Mouse (Mus musculus): ENCODE measurements at regions not wholly inside any gene's neighbourhood (a gene's known extent, or its start where the extent isn't known, plus 50 kb on each side); places are given as distances from the start of the nearest gene placed in this dataset.

DNA sequence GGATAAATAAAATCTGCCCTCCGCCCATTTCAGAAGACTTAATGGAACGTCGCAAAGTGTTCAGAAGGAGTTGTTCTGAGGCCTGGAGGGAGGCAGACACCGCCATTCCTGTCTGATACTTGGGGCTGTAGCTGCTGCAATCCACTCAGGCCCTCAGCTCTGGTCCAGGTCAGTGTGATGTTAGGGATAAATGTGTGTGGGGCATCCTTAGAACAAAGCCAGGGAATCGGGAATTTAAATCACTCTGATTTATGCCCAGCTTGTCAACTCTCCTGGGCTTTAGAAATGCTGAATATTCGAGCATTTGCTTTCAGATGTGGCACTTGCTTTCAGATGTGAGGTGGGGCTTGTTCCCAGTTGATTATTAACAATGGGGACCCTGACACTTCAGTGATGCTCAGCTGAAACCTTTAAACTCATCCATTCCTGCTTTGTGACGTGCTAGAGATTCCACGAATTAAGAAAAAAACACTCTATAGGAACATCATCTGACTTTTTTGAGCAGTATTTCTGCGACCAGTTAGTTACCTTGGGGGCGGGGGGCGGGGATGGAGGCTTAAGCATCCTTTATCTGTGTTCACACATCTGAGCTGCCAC is 122.1 kb upstream of the Npvf start:
- H3K4me3 ChIP-seq (replicated peaks; ENCODE audit: low read depth, low read length), result no peak overlapping the region
- no peaks in the 10 kb centered on the region for H3K9me3 ChIP-seq (replicated peaks; ENCODE audit: low read length)
- ATAC-seq (replicated peaks; ENCODE audit: low FRiP score, low read depth) (no peak), DNase-seq (ENCODE audit: low spot score) (no peak)
- H3K27ac ChIP-seq, result no peak overlapping the region
- TF ChIP-seq CTCF (IDR thresholded peaks at IDR 0.05; ENCODE audit: low read depth), result no peak
- WGBS, result 57% methylated on average over 11 of the region's 11 CpGs
- H3K36me3 ChIP-seq (ENCODE audit: insufficient read depth, low read length), result no peaks in the 10 kb centered on the region
- no peak overlapping the region for H3K9ac ChIP-seq (ENCODE audit: low read depth, low read length)
- 0 out of 2 replicates have a peak, but pooled peaks cover 7% of the 10 kb centered on the region for H3K4me1 ChIP-seq (replicated peaks; ENCODE audit: insufficient read depth, low read length)
- H3K4me2 ChIP-seq (ENCODE audit: low read length), result no peak overlapping the region
- no peaks in the 10 kb centered on the region for H3K27me3 ChIP-seq (ENCODE audit: insufficient read depth, low read length)

DNA sequence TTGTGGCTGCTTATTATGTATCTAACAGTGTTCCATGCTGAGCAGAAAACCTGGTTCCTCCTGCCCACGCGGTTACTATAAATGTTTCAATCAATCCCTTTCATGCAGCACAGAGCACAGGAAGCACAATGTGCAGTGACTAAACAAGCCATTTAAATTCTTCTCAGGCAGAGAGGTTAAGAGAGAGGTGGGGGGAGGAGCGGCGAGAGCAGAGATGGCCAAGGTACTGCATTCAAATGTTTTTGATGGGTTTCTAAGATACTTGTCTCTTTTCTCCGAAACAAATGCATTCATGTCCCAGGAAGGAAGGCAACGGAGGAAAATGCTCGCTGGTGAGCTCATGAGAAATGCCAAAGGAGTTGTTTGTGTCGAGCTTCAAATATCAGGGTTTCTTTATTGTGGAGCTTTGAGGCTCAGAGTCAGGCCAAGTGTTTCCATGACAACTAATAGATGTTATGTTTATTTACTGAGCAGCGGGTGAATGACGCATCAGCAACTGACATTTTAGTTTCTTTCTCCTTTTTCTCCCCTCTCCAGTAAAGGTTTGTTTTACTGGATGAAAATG is 122.8 kb upstream of the Npvf start:
- WGBS, result 8% methylated on average over 10 of the region's 10 CpGs
- TF ChIP-seq CTCF (IDR thresholded peaks at IDR 0.05; ENCODE audit: low read depth), result no peak

DNA sequence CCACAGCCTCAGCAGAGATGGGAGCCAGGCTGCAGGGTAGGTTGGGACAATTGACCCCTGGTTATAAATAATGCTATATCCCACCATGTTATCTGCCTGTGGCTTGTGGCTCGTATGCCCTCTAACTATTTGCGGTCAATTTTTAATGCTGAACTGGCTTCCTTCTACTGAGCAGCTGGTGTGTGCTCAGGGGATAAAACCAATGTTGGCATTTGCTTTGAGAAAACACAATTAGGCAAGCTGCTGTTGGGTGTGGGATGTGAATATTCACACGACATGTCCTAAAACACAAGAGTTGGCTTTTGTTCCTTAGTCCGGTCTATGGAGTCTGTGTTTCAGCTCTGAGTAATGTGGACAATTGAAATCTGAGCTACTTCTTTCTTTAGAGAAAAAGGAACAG is 123.6 kb upstream of the Npvf start:
- 0 out of 2 replicates have a peak, but pooled peaks cover 7% of the 10 kb centered on the region for H3K4me1 ChIP-seq (replicated peaks; ENCODE audit: insufficient read depth, low read length)
- 57% methylated on average over 4 of the region's 4 CpGs for WGBS
- no peak overlapping the region for H3K9ac ChIP-seq (ENCODE audit: low read depth, low read length)
- H3K27ac ChIP-seq, result no peak overlapping the region
- no peaks in the 10 kb centered on the region for H3K27me3 ChIP-seq (ENCODE audit: insufficient read depth, low read length)
- H3K4me2 ChIP-seq (ENCODE audit: low read length), result no peak overlapping the region
- no peaks in the 10 kb centered on the region for H3K36me3 ChIP-seq (ENCODE audit: insufficient read depth, low read length)
- H3K9me3 ChIP-seq (replicated peaks; ENCODE audit: low read length), result no peaks in the 10 kb centered on the region
- DNase-seq (ENCODE audit: low spot score) (peak; percentile 28), ATAC-seq (replicated peaks; ENCODE audit: low FRiP score, low read depth) (no peak)
- no peak overlapping the region for H3K4me3 ChIP-seq (replicated peaks; ENCODE audit: low read depth, low read length)
- TF ChIP-seq CTCF (IDR thresholded peaks at IDR 0.05; ENCODE audit: low read depth), result no peak

More for the DNA sequence above, 122.8 kb upstream of the Npvf start:
- Histone ChIP-seq H3K4me3 (replicated peaks; ENCODE audit: low read depth, low read length) (no peak overlapping the region), H3K27me3 (ENCODE audit: insufficient read depth, low read length) (no peaks in the 10 kb centered on the region), H3K4me1 (replicated peaks; ENCODE audit: insufficient read depth, low read length) (0 out of 2 replicates have a peak, but pooled peaks cover 7% of the 10 kb centered on the region), H3K27ac (no peak overlapping the region), H3K9me3 (replicated peaks; ENCODE audit: low read length) (no peaks in the 10 kb centered on the region), H3K9ac (ENCODE audit: low read depth, low read length) (no peak overlapping the region), H3K4me2 (ENCODE audit: low read length) (peak overlapping the region; percentile 30; the same call in 1 of the 2 replicates), H3K36me3 (ENCODE audit: insufficient read depth, low read length) (no peaks in the 10 kb centered on the region)
- ATAC-seq (replicated peaks; ENCODE audit: low FRiP score, low read depth), result no peak
- DNase-seq (ENCODE audit: low spot score), result peak; percentile 76

DNA sequence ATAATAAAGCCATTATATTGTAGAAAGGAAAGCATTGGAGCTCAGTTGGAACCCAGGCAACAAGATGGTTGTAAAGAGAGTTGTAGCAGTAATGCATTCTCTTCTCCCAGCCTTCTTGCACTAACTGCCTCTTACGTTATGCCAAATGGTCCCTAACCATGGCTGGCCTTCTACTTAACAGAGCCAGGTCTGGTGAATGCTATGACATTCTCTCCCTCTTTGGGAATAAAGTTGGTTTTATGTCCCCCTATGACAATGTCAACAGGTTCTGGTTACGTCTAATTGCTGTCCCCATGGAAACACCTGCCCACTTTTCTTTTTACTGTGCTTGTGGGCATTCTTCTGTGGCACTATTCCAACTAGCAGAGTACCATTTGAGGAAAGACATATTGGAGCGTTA is 126.4 kb upstream of the Npvf start:
- whole genome bisulfite sequencing, result 78% methylated on average over 3 of the region's 3 CpGs
- no peak for TF ChIP-seq CTCF (IDR thresholded peaks at IDR 0.05; ENCODE audit: low read depth)
- Histone ChIP-seq H3K36me3 (ENCODE audit: insufficient read depth, low read length) (no peaks in the 10 kb centered on the region), H3K4me3 (replicated peaks; ENCODE audit: low read depth, low read length) (no peak overlapping the region), H3K4me1 (replicated peaks; ENCODE audit: insufficient read depth, low read length) (0 out of 2 replicates have a peak, but pooled peaks cover 7% of the 10 kb centered on the region), H3K27me3 (ENCODE audit: insufficient read depth, low read length) (no peaks in the 10 kb centered on the region), H3K9ac (ENCODE audit: low read depth, low read length) (no peak overlapping the region), H3K9me3 (replicated peaks; ENCODE audit: low read length) (no peaks in the 10 kb centered on the region), H3K27ac (no peak overlapping the region), H3K4me2 (ENCODE audit: low read length) (no peak overlapping the region)
- DNase-seq (ENCODE audit: low spot score), result no peak
- ATAC-seq (replicated peaks; ENCODE audit: low FRiP score, low read depth), result no peak

DNA sequence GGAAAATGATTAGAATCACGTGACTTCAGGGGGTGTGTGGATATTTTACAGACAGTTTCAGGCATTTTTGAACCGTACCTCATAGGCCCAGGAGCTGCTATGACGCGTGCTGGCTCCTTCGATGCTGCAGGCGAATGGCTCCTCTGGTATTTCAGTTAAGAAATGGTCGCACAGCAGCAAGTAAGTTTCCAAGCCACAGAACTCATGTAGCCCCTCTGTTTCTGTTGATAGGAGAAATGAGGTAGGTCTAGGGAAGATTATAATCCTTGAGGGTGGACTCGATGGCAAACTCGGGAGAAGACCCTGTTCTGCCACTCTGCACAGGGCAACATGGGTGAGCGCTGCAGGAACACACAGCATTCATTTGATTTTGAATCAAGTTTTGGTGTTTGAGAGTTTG is 127.0 kb upstream of the Npvf start:
- Histone ChIP-seq H3K36me3 (ENCODE audit: insufficient read depth, low read length) (no peaks in the 10 kb centered on the region), H3K9ac (ENCODE audit: low read depth, low read length) (no peak overlapping the region), H3K9me3 (replicated peaks; ENCODE audit: low read length) (no peaks in the 10 kb centered on the region), H3K4me1 (replicated peaks; ENCODE audit: insufficient read depth, low read length) (0 out of 2 replicates have a peak, but pooled peaks cover 7% of the 10 kb centered on the region), H3K27me3 (ENCODE audit: insufficient read depth, low read length) (no peaks in the 10 kb centered on the region), H3K27ac (no peak overlapping the region), H3K4me3 (replicated peaks; ENCODE audit: low read depth, low read length) (no peak overlapping the region), H3K4me2 (ENCODE audit: low read length) (no peak overlapping the region)
- no peak for TF ChIP-seq CTCF (IDR thresholded peaks at IDR 0.05; ENCODE audit: low read depth)
- WGBS, result 85% methylated on average over 10 of the region's 10 CpGs
- ATAC-seq (replicated peaks; ENCODE audit: low FRiP score, low read depth) (no peak), DNase-seq (ENCODE audit: low spot score) (no peak)

DNA sequence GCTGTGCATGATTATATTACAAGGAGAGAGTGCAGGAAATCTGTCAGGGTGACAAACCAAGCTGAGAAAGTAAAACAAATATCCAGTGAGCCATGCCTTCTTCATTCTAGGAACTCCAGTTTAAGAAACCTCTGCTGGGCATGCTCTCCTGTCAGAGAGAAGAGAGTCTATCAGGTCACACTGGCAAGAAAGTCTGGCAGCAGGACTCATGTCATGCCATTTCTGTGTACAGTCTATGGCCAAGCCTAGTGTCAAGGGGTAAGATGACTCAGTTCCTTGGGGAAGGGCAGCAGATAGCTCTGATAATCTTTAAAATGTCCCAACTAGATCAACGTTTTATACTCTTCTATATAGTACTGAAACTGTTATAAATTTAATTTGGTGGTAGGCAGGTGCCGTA is 128.0 kb upstream of the Npvf start:
- H3K4me2 ChIP-seq (ENCODE audit: low read length), result no peak overlapping the region
- no peaks in the 10 kb centered on the region for H3K36me3 ChIP-seq (ENCODE audit: insufficient read depth, low read length)
- no peak overlapping the region for H3K9ac ChIP-seq (ENCODE audit: low read depth, low read length)
- H3K27me3 ChIP-seq (ENCODE audit: insufficient read depth, low read length), result no peaks in the 10 kb centered on the region
- ATAC-seq (replicated peaks; ENCODE audit: low FRiP score, low read depth) (no peak), DNase-seq (ENCODE audit: low spot score) (no peak)
- WGBS, result 73% methylated on average over 2 of the region's 2 CpGs
- no peak for TF ChIP-seq CTCF (IDR thresholded peaks at IDR 0.05; ENCODE audit: low read depth)
- H3K4me3 ChIP-seq (replicated peaks; ENCODE audit: low read depth, low read length), result no peak overlapping the region
- H3K9me3 ChIP-seq (replicated peaks; ENCODE audit: low read length), result no peaks in the 10 kb centered on the region
- H3K4me1 ChIP-seq (replicated peaks; ENCODE audit: insufficient read depth, low read length), result no peaks in the 10 kb centered on the region
- H3K27ac ChIP-seq, result no peak overlapping the region
